Mouse (Mus musculus) embryonic fibroblast, embryonic 13.5 days (primary cell): ENCODE results near the gene Sptbn2.

Source experiments
- CTCF ChIP-seq: IDR thresholded peaks from 2 replicates; pipeline ENCODE4 v1.5.1; 2011; ENCODE audit warnings: mild to moderate bottlenecking, control low read depth, low read length, moderate library complexity, borderline replicate concordance; ENCODE audit not compliant: insufficient read depth
- POLR2A ChIP-seq: IDR thresholded peaks from 2 replicates; pipeline ENCODE4 v1.6.1; 2011; ENCODE audit warnings: low read depth, mild to moderate bottlenecking, control low read depth, low read length, moderate library complexity

DNA sequence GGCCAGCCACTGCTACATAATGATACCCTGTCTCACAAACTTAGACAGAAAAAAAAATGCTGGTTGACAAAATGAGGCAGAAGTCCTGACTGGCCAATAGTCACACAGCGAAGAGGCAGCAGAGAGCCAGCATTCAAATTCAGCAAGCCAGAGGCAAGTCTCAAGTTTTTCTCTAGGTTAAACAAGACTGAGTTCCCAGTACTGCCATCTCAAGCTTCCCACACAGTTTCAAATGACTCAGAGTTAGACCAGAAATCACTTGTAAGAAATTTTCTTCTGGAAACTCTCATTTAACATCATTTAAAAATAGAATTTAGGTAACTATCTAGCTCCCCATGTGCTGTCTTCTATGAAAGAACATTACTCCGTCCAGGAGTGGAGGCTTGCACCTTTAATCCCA is 86.9 kb downstream of the Sptbn2 start:
- TF ChIP-seq CTCF (no peak), POLR2A (no peak)
